7 mouse cellular contexts compared by ENCODE assay signal in genomic region chrX:162949811-162950439, GRCm38 (mm10). TPM values are rescaled to one million over a fixed set of nuclear protein-coding genes. Genes with fewer than 3 reads are reported as not detected.
DNase-seq lines count a peak whose midpoint lies in the region; ATAC-seq and TF ChIP-seq lines count a peak whose summit lies in the region.

No protein-coding gene starts in this region.

- WGBS in kidney, embryonic 15.5 days: 32% methylated on average over 3 of the region's 3 CpGs
- 28% methylated on average over 3 of the region's 3 CpGs for WGBS in hindbrain, postnatal 0 days

- peak; percentile 68 for TF ChIP-seq CTCF in hindbrain, postnatal 0 days (IDR thresholded peaks at IDR 0.05; ENCODE audit: low read depth)

- H3K27me3 ChIP-seq in kidney, embryonic 15.5 days: peaks cover 2% of the 10 kb centered on the region; the same call in 1 of the 2 replicates
- no peaks in the 10 kb centered on the region for H3K27me3 ChIP-seq in hindbrain, postnatal 0 days (ENCODE audit: insufficient read depth, low read length)
- H3K27me3 ChIP-seq in splenic B cell, adult 2 months (ENCODE audit: control insufficient read depth, insufficient read depth, low read length, poor library complexity, severe bottlenecking): no peaks in the 10 kb centered on the region

- H3K4me2 ChIP-seq in kidney, embryonic 15.5 days: no peak overlapping the region
- H3K4me2 ChIP-seq in hindbrain, postnatal 0 days (ENCODE audit: low read depth, low read length): no peak overlapping the region

- no peak overlapping the region for H3K27ac ChIP-seq in kidney, embryonic 15.5 days
- no peak overlapping the region for H3K27ac ChIP-seq in hindbrain, postnatal 0 days

- no peak overlapping the region for H3K9ac ChIP-seq in kidney, embryonic 15.5 days
- no peak overlapping the region for H3K9ac ChIP-seq in hindbrain, postnatal 0 days (replicated peaks; ENCODE audit: low read length)

- no peak overlapping the region for H3K4me3 ChIP-seq in kidney, embryonic 15.5 days (replicated peaks)
- no peak overlapping the region for H3K4me3 ChIP-seq in hindbrain, postnatal 0 days (ENCODE audit: low read length)

- no peaks in the 10 kb centered on the region for H3K4me1 ChIP-seq in kidney, embryonic 15.5 days
- no peaks in the 10 kb centered on the region for H3K4me1 ChIP-seq in hindbrain, postnatal 0 days (ENCODE audit: insufficient read depth, low read length)

- no peak for ATAC-seq in kidney, embryonic 15.5 days (replicated peaks; ENCODE audit: low FRiP score)
- ATAC-seq in hindbrain, postnatal 0 days: 0 out of 2 replicates have a peak, but pooled peaks have one; percentile 51

- H3K36me3 ChIP-seq in kidney, embryonic 15.5 days: no peaks in the 10 kb centered on the region
- H3K36me3 ChIP-seq in hindbrain, postnatal 0 days (ENCODE audit: insufficient read depth, low read length): no peaks in the 10 kb centered on the region
- H3K36me3 ChIP-seq in splenic B cell, adult 2 months (ENCODE audit: control insufficient read depth, insufficient read depth, low read length, poor library complexity, severe bottlenecking): no peaks in the 10 kb centered on the region

- DNase-seq in kidney, adult 8-10 months: peak; percentile 29 to 33
- peak; percentile 51 for DNase-seq in MN1 (ENCODE audit: low spot score)
- DNase-seq in cerebellum, adult 8-10 months: peak; percentile 30
- DNase-seq in hindbrain, postnatal 0 days (ENCODE audit: low spot score): peak; percentile 80
- peak; percentile 46 for DNase-seq in lung, postnatal 14 days
- peak; percentile 45 for DNase-seq in splenic B cell, adult 2 months (ENCODE audit: low read depth, low spot score)

- H3K9me3 ChIP-seq in kidney, embryonic 15.5 days (replicated peaks): no peaks in the 10 kb centered on the region
- H3K9me3 ChIP-seq in hindbrain, postnatal 0 days (ENCODE audit: low read length): no peaks in the 10 kb centered on the region

RNA-seq across cellular contexts. Expression of gene S100g, which starts 14.5 kb away (rescaled TPM):
- 199 and 288 TPM in 2 replicates for polyA plus RNA-seq in kidney, embryonic 15.5 days (2015; fragmentation: Nextera tagmentation; extraction: Ambion mirVana)
- not detected in 2 replicates for total RNA-seq in hindbrain, postnatal 0 days (2014; rRNA removed)
- polyA plus RNA-seq in hindbrain, postnatal 0 days (2015; fragmentation: Nextera tagmentation; extraction: Ambion mirVana): 0.84 and 0.91 TPM in 2 replicates

RNA-seq across cellular contexts. Expression of gene Ctps2, which starts 48.9 kb away (rescaled TPM):
- polyA plus RNA-seq in kidney, embryonic 15.5 days (2015; fragmentation: Nextera tagmentation; extraction: Ambion mirVana): 92.1 and 93.8 TPM in 2 replicates
- total RNA-seq in hindbrain, postnatal 0 days (2014; rRNA removed): 48.8 and 53.6 TPM in 2 replicates
- 71.5 and 74.9 TPM in 2 replicates for polyA plus RNA-seq in hindbrain, postnatal 0 days (2015; fragmentation: Nextera tagmentation; extraction: Ambion mirVana)

Comparison
In these comparisons a context has a peak if more than half of its experiments do, and no peak if none do; other contexts are left out.
1. DNase-seq: peak in every context shown above with its lines; median percentile 80 in hindbrain, postnatal 0 days; 51 in MN1; 46 in lung, postnatal 14 days; 45 in splenic B cell, adult 2 months; 31 in kidney, adult 8-10 months; 30 in cerebellum, adult 8-10 months.
2. RNA of gene S100g, which starts 14.5 kb away (polyA plus RNA-seq): 199 to 288 TPM in kidney, embryonic 15.5 days; 0.84 to 0.91 TPM in hindbrain, postnatal 0 days; every median in the first group is over 100 times any median in the second.